Mouse (Mus musculus): ENCODE measurements around the gene Mcam.
A peak's percentile ranks its signal among the peaks of the same experiment; 100 is the strongest.

Mcam gene

DNA sequence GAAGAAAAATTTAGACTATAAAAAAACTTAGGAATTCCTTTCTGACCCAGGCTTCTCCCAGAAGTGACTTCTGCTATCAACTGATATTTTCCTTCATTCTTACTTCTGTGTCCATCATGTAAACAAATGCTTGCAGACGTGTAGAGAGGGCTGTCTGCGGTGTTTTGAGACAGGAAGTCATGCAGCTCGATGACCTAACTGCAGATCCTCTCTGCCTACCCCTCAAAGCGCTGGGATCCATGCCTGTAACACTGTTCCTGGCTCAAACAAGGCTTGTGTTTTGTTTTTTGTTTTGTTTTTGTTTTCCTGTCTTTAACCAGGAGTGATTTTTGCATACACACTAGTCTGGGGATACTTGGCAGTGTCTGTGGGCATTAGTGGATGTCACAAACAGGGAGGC is 3.6 kb downstream of the Mcam start:
- DNase-seq, result no peak

DNA sequence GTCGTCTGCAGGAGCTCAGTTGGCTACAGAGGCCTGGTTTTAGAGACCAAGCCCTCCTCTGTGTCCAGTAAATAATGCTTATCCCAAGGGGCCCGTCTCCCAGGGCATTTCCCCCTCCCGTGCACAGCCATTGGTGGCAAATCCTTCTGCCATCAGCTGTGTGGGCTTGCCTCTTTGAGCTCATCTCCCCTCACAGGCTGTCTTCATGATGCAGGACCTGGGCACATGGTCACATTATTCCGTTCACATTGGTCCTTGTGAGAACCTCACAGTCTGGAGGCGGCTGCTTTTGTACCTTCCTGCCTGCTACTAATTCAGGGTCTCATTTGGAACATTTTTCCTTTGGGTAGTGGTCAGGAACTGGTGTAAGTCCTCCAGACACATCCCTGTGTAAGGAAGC is 7.7 kb downstream of the Mcam start:
- DNase-seq, result no peak

GRCm38 (mm10) chr9:44143421-44143820 is 9.2 kb downstream of the Mcam start:
- no peak for DNase-seq

- peak; percentile 42 for DNase-seq
Measured at GRCm38 (mm10) chr9:44144023-44144717, 9.9 kb downstream of the Mcam start.

- peak; percentile 8 for DNase-seq
Measured at GRCm38 (mm10) chr9:44144718-44145060, 10.4 kb downstream of the Mcam start.

- peak; percentile 29 for DNase-seq
Measured at GRCm38 (mm10) chr9:44147290-44147689, 13.0 kb downstream of the Mcam start.

DNA sequence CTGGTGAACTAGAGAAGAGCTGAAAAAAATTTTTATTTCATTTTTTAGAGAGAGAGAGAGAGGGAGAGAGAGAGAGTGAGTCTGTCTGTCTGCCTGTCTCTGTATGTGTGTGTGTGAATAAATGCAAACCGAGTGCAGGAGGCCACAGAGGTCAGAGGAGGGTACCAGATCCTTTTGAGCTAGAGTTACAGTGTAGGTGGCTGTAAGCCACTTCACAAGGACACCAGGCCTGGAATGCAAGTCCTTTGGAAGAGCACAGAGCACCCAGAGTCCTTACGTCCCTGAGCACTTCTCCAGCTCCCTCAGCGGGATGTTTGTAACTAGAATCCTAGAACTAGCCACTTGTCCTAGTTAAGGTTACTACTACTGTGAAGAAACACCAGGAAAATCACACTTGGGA is 25.6 kb downstream of the Mcam start:
- no peak for DNase-seq

- no peak for DNase-seq
Measured at GRCm38 (mm10) chr9:44168931-44169330, 34.7 kb downstream of the Mcam start.

GRCm38 (mm10) chr9:44170691-44171151 is 36.5 kb downstream of the Mcam start:
- DNase-seq, result no peak

DNA sequence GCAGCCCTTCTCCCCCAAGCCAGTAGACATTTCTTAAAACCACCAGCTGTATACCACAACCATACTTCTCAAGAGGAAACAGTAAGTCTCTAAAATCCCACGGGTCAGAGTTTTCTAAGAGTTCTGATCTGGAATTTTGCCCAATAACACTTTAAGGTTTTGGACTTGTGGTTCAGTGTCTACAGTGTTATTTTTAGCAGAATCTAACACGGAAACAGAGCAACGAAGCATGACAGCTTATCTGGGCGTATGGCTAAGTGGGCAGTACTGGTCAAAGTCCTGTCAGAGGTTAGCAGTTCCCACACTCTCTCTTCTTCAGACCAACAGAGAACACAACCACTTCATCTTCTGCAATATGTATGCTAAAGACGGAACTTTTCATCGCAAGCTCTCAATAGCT is 41.3 kb downstream of the Mcam start:
- DNase-seq, result peak; percentile 43

- no peak for DNase-seq
Measured at GRCm38 (mm10) chr9:44175957-44176356, 41.7 kb downstream of the Mcam start.

DNA sequence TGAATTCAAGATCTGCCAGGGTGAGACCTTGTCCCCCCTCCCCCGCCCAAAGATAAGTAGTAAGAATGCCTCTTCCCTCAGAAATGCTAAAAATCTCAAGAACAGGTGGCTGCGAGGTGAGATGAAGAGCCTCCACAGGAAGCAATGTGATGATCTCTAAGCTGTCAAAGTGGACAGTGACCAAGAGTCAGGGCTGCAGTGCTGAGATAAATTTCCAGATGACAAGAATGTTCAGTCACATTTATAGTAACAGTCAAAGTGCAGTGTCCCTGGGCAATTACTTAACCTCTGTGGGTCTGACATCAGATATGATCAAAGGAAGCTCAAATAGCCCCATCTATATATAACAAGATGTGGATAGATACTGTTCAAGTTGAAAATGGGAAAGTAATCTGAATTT is 43.1 kb downstream of the Mcam start:
- DNase-seq, result no peak

GRCm38 (mm10) chr9:44178389-44178788 is 44.1 kb downstream of the Mcam start:
- DNase-seq, result peak; percentile 24

- DNase-seq, result no peak
Measured at GRCm38 (mm10) chr9:44178811-44179210, 44.5 kb downstream of the Mcam start.

GRCm38 (mm10) chr9:44181537-44181936 is 47.3 kb downstream of the Mcam start:
- no peak for DNase-seq

DNA sequence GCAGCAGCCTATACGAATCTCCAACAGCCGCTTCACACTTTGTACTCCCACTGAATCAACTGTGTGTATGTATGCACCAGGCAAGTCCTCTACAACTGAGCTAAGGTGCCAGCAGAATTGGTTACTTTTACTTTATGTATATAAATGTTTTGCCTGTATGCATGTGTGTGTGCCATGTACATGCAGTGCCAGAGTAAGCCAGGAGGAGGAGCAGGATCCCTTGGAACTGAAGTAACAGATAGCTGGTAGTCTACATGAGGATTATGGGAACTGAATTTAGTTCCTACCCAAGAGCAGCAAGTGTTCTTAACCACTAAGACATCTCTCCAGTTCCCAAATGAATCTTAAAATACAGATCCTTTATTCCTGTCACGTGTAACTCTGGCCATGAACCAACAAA is 48.0 kb downstream of the Mcam start:
- DNase-seq, result peak; percentile 52

DNA sequence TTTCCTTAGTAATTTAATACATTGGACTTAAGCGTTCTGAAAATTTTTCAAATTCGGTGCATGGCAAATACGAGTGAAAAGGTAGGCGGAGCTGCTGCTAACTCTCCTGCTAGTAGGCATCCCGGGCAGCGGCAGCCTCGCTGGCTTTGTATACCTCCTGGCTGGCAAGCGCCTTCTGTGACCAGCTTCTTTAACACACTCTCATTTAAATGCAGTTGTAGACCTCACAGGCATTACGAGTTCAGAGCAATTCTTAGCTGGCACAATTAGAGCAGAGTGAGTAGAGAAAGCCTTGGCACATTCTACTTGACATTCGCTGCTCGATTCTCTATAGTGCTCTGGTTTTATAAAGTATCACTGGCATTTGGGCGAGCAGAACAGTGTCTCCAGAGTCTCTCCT is 54.0 kb downstream of the Mcam start:
- peak; percentile 5 for DNase-seq

DNA sequence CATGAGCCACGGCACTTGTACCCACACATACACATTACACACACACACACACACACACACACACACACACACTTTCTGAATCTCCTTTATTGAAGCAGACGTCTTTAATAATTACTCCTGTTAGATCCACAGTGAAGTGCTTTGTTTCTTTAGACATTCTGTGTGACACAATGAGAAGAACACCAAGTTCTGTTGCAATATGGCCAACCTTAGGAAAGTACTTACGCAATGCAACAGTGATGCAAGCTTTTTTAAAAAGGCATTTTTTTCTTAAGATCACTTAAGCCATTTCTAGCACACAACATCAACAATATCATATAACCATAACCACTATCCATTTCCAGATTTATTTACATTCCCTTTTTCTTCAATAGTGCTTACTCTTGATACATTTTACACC is 56.9 kb downstream of the Mcam start:
- no peak for DNase-seq

DNA sequence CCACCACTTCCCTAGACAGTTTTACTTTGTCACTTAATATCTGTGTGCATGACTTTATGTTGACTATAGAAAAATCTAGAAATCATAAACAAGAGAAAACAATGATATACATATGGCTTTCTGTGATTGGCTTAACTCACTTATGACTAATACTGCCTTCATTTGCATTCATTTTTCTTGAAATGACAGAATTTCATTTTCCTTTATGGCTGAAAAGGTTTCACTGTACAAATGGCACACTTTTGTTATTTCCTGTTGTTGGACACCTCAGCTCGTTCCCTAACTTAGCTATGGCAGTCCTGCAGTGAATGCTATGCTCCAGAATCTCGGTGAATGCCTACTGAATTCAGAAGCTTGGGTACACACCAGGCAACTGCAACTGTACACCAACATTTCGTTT is 58.0 kb downstream of the Mcam start:
- no peak for DNase-seq

Measured in kidney, adult 18-20 months (tissue).